8 mouse cellular contexts compared by ENCODE assay signal in the genomic region with DNA sequence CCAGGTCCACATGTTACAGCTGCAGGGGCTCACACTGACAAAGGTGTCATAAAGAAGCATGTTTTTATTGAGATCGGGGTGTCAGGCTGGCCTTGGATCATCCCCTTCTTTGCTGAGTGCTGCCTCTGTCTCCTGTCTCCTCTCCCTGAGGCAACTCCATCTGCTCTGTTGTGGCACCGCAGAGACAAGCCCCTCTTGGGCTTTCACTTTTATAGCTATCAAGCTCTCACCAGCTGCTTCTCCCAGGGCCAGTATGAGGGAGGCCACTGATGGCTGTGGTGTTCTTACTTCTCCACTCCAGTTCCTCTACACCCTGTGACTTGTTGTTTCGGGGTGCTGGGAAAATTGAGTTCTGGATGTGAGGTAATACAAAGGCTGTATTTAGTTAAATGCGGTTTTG. TPM values are rescaled to one million over a fixed set of nuclear protein-coding genes. Genes with fewer than 3 reads are reported as not detected.
DNase-seq lines count a peak whose midpoint lies in the region; ATAC-seq and TF ChIP-seq lines count a peak whose summit lies in the region.

No protein-coding gene starts in this region.

- peak overlapping the region; percentile 83 for H3K27ac ChIP-seq in lung, embryonic 15.5 days
- H3K27ac ChIP-seq in heart, embryonic 11.5 days (ENCODE audit: low read depth, low read length), result peak overlapping the region; percentile 86
- peak overlapping the region; percentile 59 for H3K27ac ChIP-seq in liver, embryonic 13.5 days
- H3K27ac ChIP-seq in olfactory bulb, adult 2 months (ENCODE audit: insufficient read depth, low read depth, low read length), result 0 out of 2 replicates have a peak overlapping the region, but pooled peaks have one; percentile 20

- WGBS in lung, embryonic 15.5 days, result 24% methylated on average over 4 of the region's 4 CpGs
- WGBS in heart, embryonic 11.5 days (ENCODE audit: insufficient replicate concordance), result 37% methylated on average over 4 of the region's 4 CpGs
- 36% methylated on average over 4 of the region's 4 CpGs for WGBS in liver, embryonic 13.5 days (ENCODE audit: insufficient replicate concordance)
- 55% methylated on average over 4 of the region's 4 CpGs for WGBS in olfactory bulb, adult 2 months

- no peak for DNase-seq in lung, postnatal 4 days
- DNase-seq in liver, embryonic 13.5 days, result no peak
- DNase-seq in thymus, postnatal 25 days, result no peak
- no peak for DNase-seq in gastrocnemius, postnatal 25 days
- no peak for DNase-seq in thymus, postnatal 36 days

- H3K9ac ChIP-seq in lung, embryonic 15.5 days, result no peak overlapping the region; the same call in 1 of the 2 replicates
- H3K9ac ChIP-seq in heart, embryonic 11.5 days (ENCODE audit: low read depth, low read length), result 0 out of 2 replicates have a peak overlapping the region, but pooled peaks have one; percentile 10
- H3K9ac ChIP-seq in liver, embryonic 13.5 days, result 0 out of 2 replicates have a peak overlapping the region, but pooled peaks have one; percentile 26

- peaks cover 86% of the 10 kb centered on the region for H3K4me1 ChIP-seq in lung, embryonic 15.5 days
- H3K4me1 ChIP-seq in heart, embryonic 11.5 days (ENCODE audit: control insufficient read depth, insufficient read depth, low read length), result peaks cover 60% of the 10 kb centered on the region
- peaks cover 68% of the 10 kb centered on the region for H3K4me1 ChIP-seq in liver, embryonic 13.5 days (replicated peaks)
- peaks cover 21% of the 10 kb centered on the region for H3K4me1 ChIP-seq in olfactory bulb, adult 2 months (ENCODE audit: control insufficient read depth, insufficient read depth, low read length)

- no peak overlapping the region for H3K4me3 ChIP-seq in lung, embryonic 15.5 days
- H3K4me3 ChIP-seq in heart, embryonic 11.5 days (ENCODE audit: low read depth, low read length), result peak overlapping the region; percentile 15; the same call in 1 of the 2 replicates
- no peak overlapping the region for H3K4me3 ChIP-seq in liver, embryonic 13.5 days (replicated peaks)
- H3K4me3 ChIP-seq in olfactory bulb, adult 2 months (ENCODE audit: insufficient read depth, low read depth, low read length), result no peak overlapping the region

- peak overlapping the region; percentile 33 for H3K4me2 ChIP-seq in lung, embryonic 15.5 days
- peak overlapping the region; percentile 36 for H3K4me2 ChIP-seq in heart, embryonic 11.5 days
- H3K4me2 ChIP-seq in liver, embryonic 13.5 days, result peak overlapping the region; percentile 35

- no peaks in the 10 kb centered on the region for H3K27me3 ChIP-seq in lung, embryonic 15.5 days
- no peaks in the 10 kb centered on the region for H3K27me3 ChIP-seq in heart, embryonic 11.5 days (ENCODE audit: control insufficient read depth, insufficient read depth, low read length)
- H3K27me3 ChIP-seq in liver, embryonic 13.5 days, result no peaks in the 10 kb centered on the region

- no peak for ATAC-seq in lung, embryonic 15.5 days (ENCODE audit: borderline replicate concordance, extremely low read depth, low FRiP score, low TSS enrichment)
- no peak for ATAC-seq in heart, embryonic 11.5 days (replicated peaks; ENCODE audit: insufficient number of reproducible peaks, low FRiP score, low TSS enrichment)
- ATAC-seq in liver, embryonic 13.5 days (ENCODE audit: low read depth), result no peak

- H3K9me3 ChIP-seq in lung, embryonic 15.5 days, result no peaks in the 10 kb centered on the region
- H3K9me3 ChIP-seq in heart, embryonic 11.5 days (replicated peaks; ENCODE audit: control insufficient read depth, low read length), result no peaks in the 10 kb centered on the region
- no peaks in the 10 kb centered on the region for H3K9me3 ChIP-seq in liver, embryonic 13.5 days (replicated peaks)

- no peak for TF ChIP-seq POLR2A in olfactory bulb, adult 2 months (IDR thresholded peaks at IDR 0.05; ENCODE audit: insufficient read depth, low read depth, low read length)

- peaks cover 2% of the 10 kb centered on the region; the same call in 1 of the 2 replicates for H3K36me3 ChIP-seq in lung, embryonic 15.5 days
- H3K36me3 ChIP-seq in heart, embryonic 11.5 days (ENCODE audit: control insufficient read depth, insufficient read depth, low read length), result no peaks in the 10 kb centered on the region
- H3K36me3 ChIP-seq in liver, embryonic 13.5 days, result no peaks in the 10 kb centered on the region

- TF ChIP-seq CTCF in olfactory bulb, adult 2 months (IDR thresholded peaks at IDR 0.05; ENCODE audit: insufficient read depth, low read depth, low read length), result no peak

RNA-seq across cellular contexts. Expression of a gene that starts 41.3 kb away (rescaled TPM):
- 0.05 and 0.14 TPM in 2 replicates for polyA plus RNA-seq in lung, embryonic 15.5 days (2015; fragmentation: Nextera tagmentation; extraction: Ambion mirVana)
- polyA plus RNA-seq in heart, embryonic 11.5 days (2014; fragmentation: Nextera tagmentation; extraction: Ambion mirVana), result not detected in 2 replicates
- polyA plus RNA-seq in liver, embryonic 13.5 days (2015; fragmentation: Nextera tagmentation; extraction: Ambion mirVana), result 0.07 TPM in 1 of 2 replicates, not detected in the other
- polyA plus RNA-seq in olfactory bulb, adult 2 months (2012; ENCODE audit: insufficient read depth, insufficient read length, low replicate concordance, missing spikeins), result not detected in 2 replicates
- not detected for total RNA-seq in gastrocnemius, postnatal 25 days (2021)

Comparison
In these comparisons a context has a peak if more than half of its experiments do, and no peak if none do; other contexts are left out.
1. H3K27ac ChIP-seq: peak in every context shown above with its lines; median percentile 86 in heart, embryonic 11.5 days; 83 in lung, embryonic 15.5 days; 59 in liver, embryonic 13.5 days; 20 in olfactory bulb, adult 2 months.